Mouse (Mus musculus) lung, adult 10 weeks (tissue): ENCODE results near the gene Fam208a. TPM values are rescaled to one million over a fixed set of nuclear protein-coding genes. Genes with fewer than 3 reads are reported as not detected.

Experiments used
- polyA plus RNA-seq: library from polyadenylated mRNA; stranded (reverse); fragments of 350-450 nt; fragmentation: Illumina TruSeq; extraction: RNeasy Lipid Tissue Mini Kit (QIAGEN cat#74804); gene quantifications from one replicate; pipeline ENCODE4 v1.2.3, GENCODE M21; 2014; ENCODE audit warnings: low read depth, low replicate concordance; ENCODE audit not compliant: insufficient read depth

Gene Fam208a
- polyA plus RNA-seq: 14.6 TPM

GRCm38 (mm10) chr14:27428573-27428972, at the start of gene Fam208a:
Gene Fam208a, plus strand, starts transcription at chr14:27428834.

GRCm38 (mm10) chr14:27507894-27508643, 79.4 kb downstream of the Fam208a start, which contains the start of gene Ccdc66:
Gene Ccdc66, minus strand, starts transcription at chr14:27508460.

Other genes with a start within 250 kb of the Fam208a start
- gene Ccdc66, start 79.6 kb downstream of the Fam208a start, polyA plus RNA-seq: 4.4 TPM
- gene Erc2, start 193.6 kb downstream of the Fam208a start, polyA plus RNA-seq: 1.1 TPM